Mouse (Mus musculus): ENCODE measurements around the gene Rbmy. TPM values are rescaled to one million over a fixed set of nuclear protein-coding genes. Genes with fewer than 3 reads are reported as not detected.

Gene Rbmy
- polyA plus RNA-seq (2014; fragmentation: Illumina TruSeq; extraction: RNeasy Lipid Tissue Mini Kit (QIAGEN cat#74804); ENCODE audit: low read depth, low replicate concordance) = not detected

DNA sequence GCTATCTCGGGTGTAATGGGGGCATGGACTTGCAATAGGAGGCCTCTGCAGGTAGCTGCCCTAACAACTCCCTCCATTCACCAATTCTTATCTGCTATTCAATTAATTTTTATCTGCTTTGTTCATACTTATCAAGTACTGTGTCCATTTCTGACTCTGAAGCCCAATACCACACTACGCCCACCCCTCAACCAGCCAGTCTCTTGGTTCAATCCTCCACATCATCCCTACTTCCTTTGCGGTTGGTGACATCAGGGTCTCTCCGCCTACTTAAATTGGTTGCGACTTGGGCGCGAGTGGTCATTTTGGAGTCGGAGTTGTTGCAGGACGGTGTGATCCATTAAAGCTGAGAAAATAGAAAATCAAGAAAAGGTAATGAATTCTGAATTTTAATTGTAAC lies at the start of gene Rbmy, which contains the start of gene Gm10256:
Gene Rbmy (plus strand): TSS at position 301 of the 400 bp plus-strand sequence.
Gene Gm10256 (plus strand): TSS at position 320 of the 400 bp plus-strand sequence.

DNA sequence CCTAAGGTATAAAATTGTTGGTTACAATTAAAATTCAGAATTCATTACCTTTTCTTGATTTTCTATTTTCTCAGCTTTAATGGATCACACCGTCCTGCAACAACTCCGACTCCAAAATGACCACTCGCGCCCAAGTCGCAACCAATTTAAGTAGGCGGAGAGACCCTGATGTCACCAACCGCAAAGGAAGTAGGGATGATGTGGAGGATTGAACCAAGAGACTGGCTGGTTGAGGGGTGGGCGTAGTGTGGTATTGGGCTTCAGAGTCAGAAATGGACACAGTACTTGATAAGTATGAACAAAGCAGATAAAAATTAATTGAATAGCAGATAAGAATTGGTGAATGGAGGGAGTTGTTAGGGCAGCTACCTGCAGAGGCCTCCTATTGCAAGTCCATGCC lies 34.4 kb upstream of the Rbmy start, which contains the start of gene Gm4064:
Gene Gm4064 (minus strand): TSS at position 101 of the 400 bp plus-strand sequence.

Other genes with a start within 250 kb of the Rbmy start
- gene H2al2c, start 231.6 kb upstream of the Rbmy start, polyA plus RNA-seq (2014; fragmentation: Illumina TruSeq; extraction: RNeasy Lipid Tissue Mini Kit (QIAGEN cat#74804); ENCODE audit: low read depth, low replicate concordance) = not detected
- not detected for gene Sry, start 167.0 kb upstream of the Rbmy start, polyA plus RNA-seq (2014; fragmentation: Illumina TruSeq; extraction: RNeasy Lipid Tissue Mini Kit (QIAGEN cat#74804); ENCODE audit: low read depth, low replicate concordance)
- gene H2al2b, start 110.0 kb upstream of the Rbmy start, polyA plus RNA-seq (2014; fragmentation: Illumina TruSeq; extraction: RNeasy Lipid Tissue Mini Kit (QIAGEN cat#74804); ENCODE audit: low read depth, low replicate concordance) = not detected
- gene Gm4064, start 34.5 kb upstream of the Rbmy start, polyA plus RNA-seq (2014; fragmentation: Illumina TruSeq; extraction: RNeasy Lipid Tissue Mini Kit (QIAGEN cat#74804); ENCODE audit: low read depth, low replicate concordance) = not detected
- gene Gm10256, start within 50 bp of the Rbmy start, polyA plus RNA-seq (2014; fragmentation: Illumina TruSeq; extraction: RNeasy Lipid Tissue Mini Kit (QIAGEN cat#74804); ENCODE audit: low read depth, low replicate concordance) = not detected
- not detected for gene Gm10352, start 70.3 kb downstream of the Rbmy start, polyA plus RNA-seq (2014; fragmentation: Illumina TruSeq; extraction: RNeasy Lipid Tissue Mini Kit (QIAGEN cat#74804); ENCODE audit: low read depth, low replicate concordance)
- not detected for gene Gm29289, start 101.9 kb downstream of the Rbmy start, polyA plus RNA-seq (2014; fragmentation: Illumina TruSeq; extraction: RNeasy Lipid Tissue Mini Kit (QIAGEN cat#74804); ENCODE audit: low read depth, low replicate concordance)